Mouse (Mus musculus) megakaryocyte-erythroid progenitor cell, adult 5-6 weeks (primary cell): ENCODE measurements around the gene Plxnb2. TPM values are rescaled to one million over a fixed set of nuclear protein-coding genes. Genes with fewer than 3 reads are reported as not detected.

Experiments
- ATAC-seq: replicated peaks from 2 replicates; pipeline ENCODE4 v1.8.0; 2016; ENCODE audit warnings: mild to moderate bottlenecking, inconsistent platforms; ENCODE audit not compliant: severe bottlenecking, poor library complexity, low FRiP score, low TSS enrichment
- total RNA-seq, 2 experiments: library from RNA; stranded (forward) in 1 of 2; stranded (reverse) in 1 of 2; fragments of 200-1000, 215-1000 nt in 1 of 2; fragments of >200 nt in 1 of 2; fragmentation: Nextera tagmentation in 1 of 2; gene quantifications; 2 replicates each; pipeline ENCODE4 v1.2.3; 2014 to 2017

Plxnb2 gene
- total RNA-seq, 2 experiments from 2014 or later, result 1.7 to 2.3 TPM

- ATAC-seq, result no peak
Observed at GRCm38 (mm10) chr15:89158516-89158915, 22.1 kb downstream of the Plxnb2 start.

- peak; percentile 77 for ATAC-seq
Observed at GRCm38 (mm10) chr15:89157954-89158353, 22.6 kb downstream of the Plxnb2 start.

GRCm38 (mm10) chr15:89152312-89152711 lies 28.3 kb downstream of the Plxnb2 start:
- ATAC-seq, result no peak

- ATAC-seq, result peak; percentile 79
Observed at GRCm38 (mm10) chr15:89150041-89150390, 30.6 kb downstream of the Plxnb2 start.

- no peak for ATAC-seq
Observed at GRCm38 (mm10) chr15:89149271-89150040, 31.1 kb downstream of the Plxnb2 start, which contains the start of gene Mapk11. Gene Mapk11 (minus strand): TSS chr15:89149628.

GRCm38 (mm10) chr15:89148496-89149270 lies 31.9 kb downstream of the Plxnb2 start:
- ATAC-seq, result no peak

GRCm38 (mm10) chr15:89147895-89148294 lies 32.7 kb downstream of the Plxnb2 start:
- no peak for ATAC-seq

GRCm38 (mm10) chr15:89147456-89147855 lies 33.1 kb downstream of the Plxnb2 start:
- ATAC-seq, result no peak

- no peak for ATAC-seq
Observed at GRCm38 (mm10) chr15:89147024-89147423, 33.6 kb downstream of the Plxnb2 start.

- ATAC-seq, result 0 out of 2 replicates have a peak, but pooled peaks have one; percentile 25
Observed at GRCm38 (mm10) chr15:89146537-89146936, 34.1 kb downstream of the Plxnb2 start.

- no peak for ATAC-seq
Observed at GRCm38 (mm10) chr15:89145813-89146350, 34.7 kb downstream of the Plxnb2 start.

- ATAC-seq, result no peak
Observed at GRCm38 (mm10) chr15:89144965-89145364, 35.6 kb downstream of the Plxnb2 start.

- ATAC-seq, result no peak
Observed at GRCm38 (mm10) chr15:89143134-89143533, 37.5 kb downstream of the Plxnb2 start.

GRCm38 (mm10) chr15:89141905-89142304 lies 38.7 kb downstream of the Plxnb2 start:
- ATAC-seq, result no peak

GRCm38 (mm10) chr15:89141443-89141842 lies 39.1 kb downstream of the Plxnb2 start:
- ATAC-seq, result no peak

GRCm38 (mm10) chr15:89140659-89141252 lies 39.8 kb downstream of the Plxnb2 start, which contains the start of gene Mapk12:
Gene Mapk12 (minus strand): TSS chr15:89140703.
- ATAC-seq, result no peak

GRCm38 (mm10) chr15:89140048-89140658 lies 40.4 kb downstream of the Plxnb2 start:
- no peak for ATAC-seq

- no peak for ATAC-seq
Observed at GRCm38 (mm10) chr15:89138531-89138930, 42.1 kb downstream of the Plxnb2 start.

GRCm38 (mm10) chr15:89138046-89138405 lies 42.6 kb downstream of the Plxnb2 start:
- ATAC-seq, result no peak
